Comparison of ENCODE assay signal across 15 mouse cellular contexts in genomic region chr11:70882905-70883430, GRCm38 (mm10).
"Had no signal": no experiment of that assay in that cellular context is flagged by ENCODE, and none has a peak within 500 bp of the region (broad histone marks: within the 10 kb centered on the region; RNA-seq: fewer than 3 reads in every experiment).

No protein-coding gene starts in this region.

- DNase-seq: lung, adult 18-20 months; lung, embryonic 14.5 days; lung, postnatal 10 days; lung, postnatal 4 days; right cerebral cortex, postnatal 14 days; thymus, adult 18-20 months; thymus, postnatal 14 days; thymus, postnatal 36 days had no signal

- H3K4me1 ChIP-seq: midbrain, embryonic 13.5 days; midbrain, embryonic 15.5 days; neural tube, embryonic 12.5 days; stomach, embryonic 15.5 days had no signal

- H3K4me2 ChIP-seq: lung, embryonic 14.5 days; midbrain, embryonic 11.5 days; midbrain, embryonic 13.5 days; midbrain, embryonic 15.5 days; neural tube, embryonic 12.5 days; stomach, embryonic 15.5 days had no signal

- ATAC-seq: midbrain, embryonic 13.5 days; midbrain, embryonic 15.5 days had no signal

- H3K9me3 ChIP-seq: megakaryocyte, embryonic 14.5 days; midbrain, embryonic 13.5 days; midbrain, embryonic 15.5 days; neural tube, embryonic 12.5 days; stomach, embryonic 15.5 days had no signal

- H3K27me3 ChIP-seq: megakaryocyte, embryonic 14.5 days; midbrain, embryonic 13.5 days; midbrain, embryonic 15.5 days; neural tube, embryonic 12.5 days; stomach, embryonic 15.5 days had no signal

- H3K4me3 ChIP-seq: megakaryocyte, embryonic 14.5 days; midbrain, embryonic 13.5 days; midbrain, embryonic 15.5 days; neural tube, embryonic 12.5 days; stomach, embryonic 15.5 days had no signal

- H3K27ac ChIP-seq: midbrain, embryonic 13.5 days; midbrain, embryonic 15.5 days; neural tube, embryonic 12.5 days; stomach, embryonic 15.5 days; stomach, postnatal 0 days had no signal

- H3K9ac ChIP-seq: lung, embryonic 14.5 days; midbrain, embryonic 13.5 days; midbrain, embryonic 15.5 days; neural tube, embryonic 12.5 days; stomach, embryonic 15.5 days had no signal
